Mouse (Mus musculus) left cerebral cortex, postnatal 4 days (tissue): ENCODE data around the gene Rhbdf2. TPM values are rescaled to one million over a fixed set of nuclear protein-coding genes. Genes with fewer than 3 reads are reported as not detected.
"Not testable (repeated sequence)": the region's sequence is repeated elsewhere in the genome, so short reads cannot be mapped to it uniquely, and the experiment has no call there.

Experiments used
- DNase-seq: peaks from one replicate; pipeline ENCODE4 v3.0.0-alpha.2; 2022
- intact Hi-C: fragments of 180-260 bp; cut with DNase I; formaldehyde crosslinking; loops from one replicate; pipeline ENCODE4 v1.15.1; 2025
- total RNA-seq, 2 experiments: library from RNA; stranded (reverse); gene quantifications; 2 replicates each; pipeline ENCODE4 v1.2.3; 2021

The Rhbdf2 gene
- 1 to 10 TPM in 1 of 2 experiments, under 1 TPM in 1; 0.90 to 1.5 TPM for total RNA-seq

GRCm38 (mm10) chr11:116626299-116627071, at the start of gene Rhbdf2:
Gene Rhbdf2 (minus strand): TSS chr11:116627019.
- intact Hi-C loops = loop anchor here (5.0 to 10.0 kb wide), 2 partner anchors 79 to 312 kb away; no protein-coding TSS in a partner anchor
- DNase-seq = no peak

- intact Hi-C loops = no loop called here
- DNase-seq = no peak
Measured at GRCm38 (mm10) chr11:116676175-116676976, 49.6 kb upstream of the Rhbdf2 start.

DNA sequence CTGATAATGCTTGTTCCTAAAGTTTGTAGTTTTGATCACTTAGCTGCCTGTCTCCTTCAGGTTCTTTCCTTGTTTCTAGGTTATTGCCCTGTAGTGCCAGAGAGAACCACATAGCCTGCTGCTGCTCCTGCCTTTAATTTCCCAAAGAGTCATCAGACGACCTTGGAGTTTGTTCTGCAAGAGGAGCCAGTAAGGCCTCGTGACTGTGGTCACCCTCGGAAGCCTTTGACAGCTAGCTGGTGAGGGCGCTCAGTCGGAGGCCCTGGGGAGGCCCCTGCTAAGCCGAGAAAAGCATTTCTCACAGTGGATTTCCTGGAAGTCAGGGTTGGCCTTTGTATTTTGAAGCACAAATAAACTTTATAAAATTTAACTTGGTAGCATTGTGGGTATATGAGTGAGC, 48.6 kb upstream of the Rhbdf2 start:
- intact Hi-C loops, DNase-seq: not testable (repeated sequence)

GRCm38 (mm10) chr11:116674616-116675379, 48.0 kb upstream of the Rhbdf2 start:
- intact Hi-C loops = no loop called here
- DNase-seq = no peak

DNA sequence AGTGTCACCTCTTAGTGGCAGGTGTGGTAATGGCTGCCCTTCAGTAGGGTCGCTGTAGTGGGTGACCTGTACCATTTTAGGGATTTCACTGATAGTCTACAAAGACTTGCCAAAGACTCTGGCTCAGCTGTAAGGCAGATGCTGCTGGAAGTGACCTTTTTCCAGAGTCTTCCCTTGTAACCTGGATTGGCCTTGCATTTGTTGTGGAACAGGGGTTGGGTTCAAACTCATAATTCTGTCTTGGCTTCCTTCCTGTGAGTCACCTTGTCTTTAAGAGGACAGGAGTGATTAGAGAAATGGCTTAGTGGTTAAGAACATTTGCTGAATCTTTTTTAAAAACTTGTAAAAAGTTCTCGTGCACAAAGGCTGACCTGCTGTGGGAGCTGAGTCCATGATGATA, 46.6 kb upstream of the Rhbdf2 start:
- intact Hi-C loops = no loop called here
- DNase-seq = no peak

DNA sequence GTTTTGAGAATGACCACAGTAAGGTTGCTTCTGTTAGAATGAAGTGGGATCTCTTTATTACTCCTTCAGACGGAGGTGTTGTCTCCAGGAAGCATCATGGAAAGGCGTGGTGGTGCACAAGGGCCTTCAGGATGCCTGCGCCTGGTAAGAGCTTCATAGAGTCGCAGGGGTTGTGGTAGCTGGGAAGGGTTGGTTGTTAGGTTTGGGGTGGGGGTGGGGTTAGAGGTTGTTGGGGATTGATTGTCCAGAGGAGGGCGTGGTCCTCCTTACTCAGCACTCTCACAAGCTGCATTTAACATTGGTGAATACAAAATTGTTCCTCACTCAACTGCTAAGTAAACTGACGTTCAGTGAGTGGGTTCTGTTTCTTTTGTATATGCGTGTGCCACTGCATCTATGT, 45.8 kb upstream of the Rhbdf2 start:
- intact Hi-C loops = no loop called here
- DNase-seq = no peak

DNA sequence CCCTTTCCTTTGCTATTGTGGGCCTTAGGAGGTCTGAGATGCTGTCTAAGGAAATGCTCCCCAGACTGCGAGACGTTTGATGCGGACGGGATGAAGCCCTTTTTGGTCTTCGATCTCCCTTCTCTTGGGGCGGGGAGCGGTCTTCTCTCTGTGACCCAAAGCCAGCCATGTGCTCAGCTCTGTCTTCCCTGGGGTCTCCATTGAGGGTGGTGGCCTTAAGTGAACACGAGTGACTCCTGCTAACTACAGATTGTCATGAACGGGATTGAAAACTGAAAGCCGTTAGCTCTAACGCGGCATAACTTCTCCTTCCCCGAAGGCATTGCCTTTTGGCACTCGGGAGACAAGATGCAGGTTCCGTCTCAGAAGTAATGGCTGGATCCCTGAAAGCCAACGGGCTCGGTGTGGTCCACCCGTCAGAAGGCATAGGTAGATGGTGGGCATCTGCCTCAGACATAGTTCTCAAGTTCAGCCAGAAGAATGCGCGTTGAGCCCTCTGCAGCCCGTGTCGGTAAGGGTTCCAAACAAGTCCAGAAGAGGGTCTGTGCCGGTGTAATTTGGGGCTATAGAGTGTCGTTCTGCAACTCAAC, 45.1 kb upstream of the Rhbdf2 start:
- intact Hi-C loops = no loop called here

DNA sequence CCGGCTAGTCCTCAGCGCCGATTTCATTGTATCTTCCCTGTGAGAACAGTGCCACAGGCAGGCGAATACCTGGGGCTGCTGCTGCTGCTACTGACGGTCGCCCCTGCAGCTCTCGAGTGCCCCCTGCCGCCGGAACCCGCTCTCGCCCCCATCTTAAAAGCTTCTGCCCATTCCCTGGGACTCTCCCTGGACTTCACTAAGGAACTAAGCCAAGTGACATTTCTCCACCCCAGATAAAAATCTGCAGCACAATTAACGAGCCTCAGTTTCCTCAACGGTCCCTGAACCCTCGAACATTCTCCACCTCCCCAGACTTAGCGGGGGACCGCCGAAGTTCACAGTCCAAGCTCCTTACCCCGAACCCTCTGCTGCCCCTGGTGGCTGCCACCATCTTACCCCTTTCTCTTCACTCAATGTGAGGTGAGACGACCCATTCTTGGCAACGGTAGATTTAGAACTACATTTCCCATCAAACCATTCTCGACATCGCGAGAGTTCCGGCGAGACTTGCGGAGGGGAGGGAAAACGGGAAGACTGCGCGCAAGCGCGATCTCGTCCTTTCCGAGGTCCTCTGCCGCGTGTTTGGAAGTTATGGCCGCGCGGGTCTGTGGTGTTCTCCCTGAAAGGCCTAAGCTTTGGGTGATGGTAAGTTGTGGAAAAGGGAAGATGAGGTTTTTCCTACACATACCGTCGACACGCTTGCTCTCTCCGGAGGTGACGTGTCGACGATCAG, 44.5 kb upstream of the Rhbdf2 start:
- intact Hi-C loops = no loop called here
- DNase-seq = peak; percentile 98

More for the DNA sequence above, 45.1 kb upstream of the Rhbdf2 start:
- no peak for DNase-seq

DNA sequence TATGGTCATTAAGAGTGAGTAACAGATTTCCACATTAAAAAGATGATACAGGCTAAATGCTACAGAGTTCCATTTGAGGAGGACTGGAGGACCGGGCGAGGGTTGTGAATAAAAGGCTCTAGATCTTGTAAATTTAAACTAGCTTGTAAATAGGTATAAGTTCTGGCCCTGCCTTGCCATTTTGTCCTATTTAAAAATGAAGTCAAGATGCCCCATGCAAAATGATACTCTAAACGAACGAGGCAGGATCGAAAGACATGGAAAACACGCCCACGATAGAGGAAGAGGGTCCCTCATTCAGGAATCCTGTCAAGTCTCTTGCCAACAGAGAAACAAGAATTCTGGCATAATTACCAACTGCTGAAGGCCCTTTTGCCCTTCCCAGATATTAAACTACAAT, 43.6 kb upstream of the Rhbdf2 start:
- no peak for DNase-seq
- intact Hi-C loops = no loop called here

DNA sequence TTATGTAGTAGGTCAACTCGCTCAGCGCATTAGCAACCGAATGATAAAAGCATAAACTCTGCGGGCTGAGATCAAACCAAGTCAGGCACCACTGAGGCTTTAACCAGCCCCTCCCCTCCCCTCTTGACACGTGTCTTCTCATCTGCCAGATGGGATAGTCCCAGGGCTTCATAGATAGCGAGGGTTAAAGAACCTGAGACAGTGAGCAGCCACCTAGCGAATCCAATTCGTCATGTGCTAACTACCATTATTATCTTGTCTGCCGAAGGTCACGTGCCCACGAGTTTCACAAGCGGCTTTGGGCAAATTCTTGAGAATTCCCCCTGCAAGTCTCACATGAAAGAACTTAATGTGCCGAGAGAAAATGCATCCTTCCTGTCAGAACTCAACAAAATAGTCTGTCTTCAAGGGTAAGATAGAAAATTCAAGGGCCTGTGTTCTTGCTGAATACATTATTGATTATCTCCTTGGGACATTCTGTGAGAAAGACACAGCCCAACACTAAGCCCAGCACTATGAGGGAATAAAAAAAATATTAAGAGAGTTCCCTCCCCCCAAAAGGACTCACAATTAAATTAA, 43.1 kb upstream of the Rhbdf2 start:
- intact Hi-C loops = loop anchor here (10.0 kb wide), 1 partner anchor 385 kb away; no protein-coding TSS in a partner anchor

DNA sequence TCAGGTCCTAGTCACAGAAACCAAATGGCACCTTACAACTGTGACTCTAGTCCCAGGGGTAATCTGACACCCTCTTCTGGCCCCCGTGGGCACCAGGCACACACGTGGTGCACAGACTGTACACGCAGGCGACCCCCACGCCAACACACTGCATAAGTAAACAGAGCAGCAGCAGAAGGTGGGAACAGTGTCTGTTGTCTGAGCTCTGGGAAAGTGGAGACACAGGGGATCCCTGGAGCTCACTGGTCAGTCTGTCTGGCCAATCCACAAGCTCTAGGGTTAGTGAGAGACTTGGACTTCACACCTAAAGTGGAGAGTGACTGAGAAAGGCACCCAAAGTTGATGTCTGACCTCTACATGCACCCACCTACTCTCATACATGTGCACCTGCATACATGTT, 42.5 kb upstream of the Rhbdf2 start:
- DNase-seq = no peak
- intact Hi-C loops = loop anchor here (10.0 kb wide), 1 partner anchor 385 kb away; no protein-coding TSS in a partner anchor

More for the DNA sequence above, 43.1 kb upstream of the Rhbdf2 start:
- no peak for DNase-seq

DNA sequence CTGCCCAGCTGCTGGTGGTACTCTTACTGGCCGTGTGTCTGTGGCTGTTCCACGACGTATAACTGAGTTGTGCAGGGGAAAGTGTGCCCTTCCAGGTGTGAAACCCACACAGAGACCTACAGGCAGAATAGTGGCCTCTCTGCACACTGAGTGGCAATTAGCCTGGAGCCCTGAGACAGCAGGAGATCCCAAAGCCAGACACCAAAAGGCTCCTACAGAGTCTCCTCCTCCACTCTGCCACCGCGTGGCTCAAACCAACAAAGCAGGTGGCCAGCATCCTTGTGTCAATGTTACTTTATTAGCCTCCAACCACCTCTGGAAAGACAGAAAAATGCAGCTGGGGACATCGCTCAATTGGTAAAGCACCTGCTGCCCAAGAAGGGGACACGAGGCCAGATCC, 42.0 kb upstream of the Rhbdf2 start:
- peak; percentile 45 for DNase-seq
- intact Hi-C loops = loop anchor here (10.0 kb wide), 1 partner anchor 386 kb away; no protein-coding TSS in a partner anchor

DNA sequence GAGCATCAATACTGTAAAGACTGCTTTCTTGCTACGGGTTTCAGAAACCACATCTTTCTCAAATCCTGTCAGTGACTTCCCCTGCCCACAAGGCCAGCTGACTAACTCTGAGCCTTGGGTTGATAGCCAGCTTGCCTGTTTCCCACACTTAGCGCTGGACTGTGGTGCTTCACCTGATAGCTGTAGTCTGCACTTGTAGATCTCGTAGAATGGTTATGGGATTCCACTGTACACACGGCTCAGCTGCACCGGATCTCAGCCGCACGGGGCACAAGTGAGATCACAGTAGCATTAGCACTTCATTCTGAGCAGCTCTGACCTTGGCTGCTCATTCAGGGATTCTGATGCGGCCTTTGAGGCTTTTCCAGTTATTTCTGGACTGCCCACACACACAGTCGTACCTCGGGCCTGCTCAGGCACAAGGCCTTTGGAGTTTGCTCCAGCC, 41.6 kb upstream of the Rhbdf2 start:
- intact Hi-C loops = loop anchor here (10.0 kb wide), 1 partner anchor 386 kb away; no protein-coding TSS in a partner anchor
- no peak for DNase-seq

- intact Hi-C loops = loop anchor here (10.0 kb wide), 1 partner anchor 387 kb away; no protein-coding TSS in a partner anchor
- DNase-seq = no peak
Measured at GRCm38 (mm10) chr11:116667930-116668329, 41.1 kb upstream of the Rhbdf2 start.

GRCm38 (mm10) chr11:116667012-116667411, 40.2 kb upstream of the Rhbdf2 start:
- not testable (repeated sequence) for DNase-seq
- intact Hi-C loops = loop anchor here (10.0 kb wide), 1 partner anchor 388 kb away; no protein-coding TSS in a partner anchor

DNA sequence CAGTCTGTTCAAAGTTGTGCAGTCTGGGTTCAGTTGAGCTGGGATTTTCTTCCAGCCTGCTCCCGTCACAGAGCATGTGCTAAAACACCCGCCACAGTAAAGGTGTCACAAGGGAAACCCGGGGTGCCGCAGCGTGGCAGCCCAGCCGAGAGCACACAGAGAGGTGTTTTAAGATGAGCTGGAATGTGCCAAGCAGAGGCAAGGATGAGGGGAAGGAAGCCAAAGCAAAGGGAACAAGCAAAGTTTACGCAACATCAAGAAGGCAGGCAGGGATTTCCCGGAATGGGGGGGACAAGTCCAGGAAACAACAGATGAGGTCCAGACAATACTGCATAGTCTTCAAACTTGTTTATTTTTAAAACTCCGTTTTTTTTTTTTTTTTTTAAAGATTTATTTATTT, 39.7 kb upstream of the Rhbdf2 start:
- intact Hi-C loops = loop anchor here (10.0 kb wide), 1 partner anchor 388 kb away; no protein-coding TSS in a partner anchor
- DNase-seq = no peak

DNA sequence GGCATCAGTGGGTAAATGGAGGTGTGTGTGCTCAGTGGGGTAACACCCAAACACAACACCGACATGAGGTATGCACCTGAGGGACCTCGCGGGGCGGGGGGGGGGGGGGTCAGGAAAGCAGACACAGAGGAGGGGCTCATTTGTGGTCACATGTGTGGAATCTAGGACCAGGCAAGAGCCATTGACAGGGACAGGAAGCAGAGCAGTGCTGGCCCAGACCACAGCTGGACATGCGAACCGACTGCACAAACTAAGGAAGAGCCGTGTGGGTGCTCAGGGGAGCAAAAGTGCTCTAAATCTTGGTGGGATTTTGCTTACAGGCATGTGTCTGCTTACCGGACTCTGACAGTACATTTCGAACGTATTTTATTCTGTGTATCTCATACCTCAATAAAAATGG, 38.5 kb upstream of the Rhbdf2 start:
- DNase-seq = no peak
- intact Hi-C loops = loop anchor here (10.0 kb wide), 1 partner anchor 390 kb away; no protein-coding TSS in a partner anchor

GRCm38 (mm10) chr11:116661948-116662377, 35.1 kb upstream of the Rhbdf2 start:
- intact Hi-C loops = loop anchor here (10.0 kb wide), 1 partner anchor 393 kb away; no protein-coding TSS in a partner anchor

More at GRCm38 (mm10) chr11:116661948-116662377, 35.1 kb upstream of the Rhbdf2 start:
- DNase-seq = peak; percentile 75
